Mouse (Mus musculus) adrenal gland, adult 18-20 months (tissue): ENCODE measurements around the gene Prl3a1. TPM values are rescaled to one million over a fixed set of nuclear protein-coding genes. Genes with fewer than 3 reads are reported as not detected.

Experiments used
- DNase-seq, 2 experiments: peaks; one replicate each; pipeline ENCODE4 v3.0.0; 2021 to 2022; ENCODE audit warnings: low spot score in 2 of 2
- long read RNA-seq, 2 experiments: library from polyadenylated mRNA; stranded (forward); transcript quantifications; one replicate each; pipeline ENCODE4 v2.0.0; 2021
- total RNA-seq, 2 experiments: library from RNA; stranded (reverse); gene quantifications; 1 replicate in 1 of 2; 2 replicates in 1 of 2; pipeline ENCODE4 v1.2.3; 2021

Prl3a1 gene
- total RNA-seq, result not detected
- long read RNA-seq, experiment 1, result 0 reads
- long read RNA-seq, experiment 2, result 0 reads

DNA sequence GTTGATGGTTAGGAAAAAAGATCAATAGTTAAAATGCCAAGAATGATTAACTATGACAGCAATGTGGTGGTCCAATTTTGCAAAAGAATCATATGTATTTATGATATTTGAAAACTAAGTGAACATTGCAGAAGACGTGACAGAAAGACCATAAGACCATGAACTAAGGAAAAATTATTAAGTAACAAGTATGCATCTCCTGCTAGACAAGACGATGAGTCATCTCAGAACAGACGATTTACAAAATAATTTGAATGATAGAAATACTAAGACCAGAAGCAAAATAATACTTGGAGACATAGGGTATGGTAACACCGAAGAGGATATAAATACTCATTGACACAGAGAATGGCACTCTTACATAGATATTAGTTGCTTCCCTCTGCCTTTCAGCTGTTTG is at the start of gene Prl3a1:
Gene Prl3a1, plus strand, starts transcription at position 301 of the 400 bp plus-strand sequence.
- DNase-seq, result no peak

GRCm38 (mm10) chr13:27241547-27241946 is 17.7 kb upstream of the Prl3a1 start, which contains the start of gene Prl3b1:
TSS of gene Prl3b1 (plus strand) at chr13:27241847.
- DNase-seq, result no peak

- no peak for DNase-seq
Observed at GRCm38 (mm10) chr13:27312334-27313225, 53.3 kb downstream of the Prl3a1 start, which contains the start of gene Prl6a1. TSS of gene Prl6a1 (plus strand) at chr13:27312627.

Other genes with a start within 250 kb of the Prl3a1 start
- gene Prl, start 201.9 kb upstream of the Prl3a1 start, total RNA-seq, result not detected
- gene Prl3d1, start 165.2 kb upstream of the Prl3a1 start, total RNA-seq, result not detected
- not detected for gene Prl3d2, start 137.7 kb upstream of the Prl3a1 start, total RNA-seq
- not detected for gene Prl3d3, start 102.6 kb upstream of the Prl3a1 start, total RNA-seq
- not detected for gene Prl3c1, start 62.8 kb upstream of the Prl3a1 start, total RNA-seq
- not detected for gene Prl3b1, start 17.6 kb upstream of the Prl3a1 start, total RNA-seq
- not detected for gene Prl6a1, start 53.2 kb downstream of the Prl3a1 start, total RNA-seq
- gene Prl8a2, start 86.2 kb downstream of the Prl3a1 start, total RNA-seq, result 1 to 10 TPM in 1 of 2 experiments, under 1 TPM in 1; 0.90 to 2.2 TPM
- gene Prl2b1, start 131.4 kb downstream of the Prl3a1 start, total RNA-seq, result not detected
- not detected for gene Prl8a6, start 179.3 kb downstream of the Prl3a1 start, total RNA-seq